Mouse (Mus musculus) hindbrain, embryonic 10.5 days (tissue): Measurements from ENCODE around the gene Pax7. TPM values are rescaled to one million over a fixed set of nuclear protein-coding genes. Genes with fewer than 3 reads are reported as not detected.

ENCODE experiments used
- polyA plus RNA-seq: library from polyadenylated mRNA; unstranded; fragments of >200 nt; fragmentation: Nextera tagmentation; extraction: Ambion mirVana; gene quantifications from 2 replicates; pipeline ENCODE4 v1.2.1, GENCODE M21; 2016

The Pax7 gene
- polyA plus RNA-seq, 1 experiment from 2014 or later: 2.6 TPM

Other genes starting within 250 kb of the Pax7 start
- not detected in 2 replicates for gene Gm21969, start 230.3 kb downstream of the Pax7 start, polyA plus RNA-seq
- gene Aldh4a1, start 210.7 kb downstream of the Pax7 start, polyA plus RNA-seq: 22.5 and 26.3 TPM in 2 replicates
- gene Tas1r2, start 180.0 kb downstream of the Pax7 start, polyA plus RNA-seq: not detected in 2 replicates
- gene Klhdc7a, start 134.5 kb upstream of the Pax7 start, polyA plus RNA-seq: 0.41 and 0.47 TPM in 2 replicates